Mouse (Mus musculus): Measurements from ENCODE around the gene Tdrkh. TPM values are rescaled to one million over a fixed set of nuclear protein-coding genes. Genes with fewer than 3 reads are reported as not detected.

Gene Tdrkh
- total and polyA plus RNA-seq, 2 experiments from 2014 or later, result 13.6 to 49.2 TPM

DNA sequence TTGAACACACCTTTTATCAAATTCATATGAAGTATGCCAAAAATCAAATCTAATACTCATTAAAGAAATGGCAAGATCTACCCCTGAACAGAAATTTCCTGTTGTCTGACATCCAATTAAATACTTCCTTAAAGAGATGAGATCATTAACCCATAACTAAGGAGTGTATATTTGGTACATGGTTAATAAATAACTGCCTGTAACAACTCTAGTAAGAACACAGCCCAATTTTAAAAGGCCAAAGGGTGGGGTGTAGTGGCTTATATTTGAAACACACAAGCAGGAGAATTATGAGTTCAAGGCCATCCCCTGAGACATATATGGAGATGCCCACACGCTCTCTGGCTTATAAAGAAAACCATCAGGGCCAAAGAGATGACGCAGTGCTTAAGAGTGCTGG is 36.3 kb downstream of the Tdrkh start:
- no peak for TF ChIP-seq CTCF (IDR thresholded peaks at IDR 0.05; ENCODE audit: low read depth)
- WGBS, result 88% methylated on average over 2 of the region's 2 CpGs
- no peak for DNase-seq
- no peak for ATAC-seq
- Histone ChIP-seq H3K27me3 (ENCODE audit: insufficient read depth, low read length) (no peaks in the 10 kb centered on the region), H3K4me3 (ENCODE audit: low read depth, low read length) (no peak overlapping the region), H3K9me3 (ENCODE audit: low read length) (no peaks in the 10 kb centered on the region), H3K36me3 (ENCODE audit: insufficient read depth) (peaks cover 44% of the 10 kb centered on the region), H3K9ac (no peak overlapping the region), H3K27ac (ENCODE audit: low read depth, low read length) (no peak overlapping the region), H3K4me2 (ENCODE audit: low read depth) (no peak overlapping the region), H3K4me1 (ENCODE audit: insufficient read depth) (no peaks in the 10 kb centered on the region)

DNA sequence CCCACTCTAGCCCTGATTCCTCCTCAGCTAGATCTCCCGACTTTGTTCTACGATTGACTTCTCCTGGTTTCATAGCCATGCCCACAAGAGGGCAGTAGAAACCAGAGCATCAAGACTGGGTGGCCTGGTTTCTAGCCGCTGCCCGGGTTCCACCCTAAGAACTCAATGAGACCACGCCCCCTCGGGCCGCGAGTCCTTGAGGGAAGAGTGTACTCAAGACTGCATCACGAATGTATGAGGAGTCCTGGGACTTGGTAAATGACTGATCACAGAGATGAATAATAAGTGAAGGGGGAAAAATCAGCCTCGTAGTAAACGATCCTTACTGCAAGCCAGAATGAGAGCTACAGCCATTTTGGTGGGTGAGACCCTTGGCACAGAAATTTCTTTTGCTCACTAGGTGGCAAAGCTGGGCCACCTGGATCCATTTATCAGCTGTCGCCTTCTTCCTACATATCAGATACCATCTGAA is 43.5 kb downstream of the Tdrkh start:
- peak; percentile 94 for ATAC-seq
- WGBS, result 1% methylated on average over 12 of the region's 12 CpGs

DNA sequence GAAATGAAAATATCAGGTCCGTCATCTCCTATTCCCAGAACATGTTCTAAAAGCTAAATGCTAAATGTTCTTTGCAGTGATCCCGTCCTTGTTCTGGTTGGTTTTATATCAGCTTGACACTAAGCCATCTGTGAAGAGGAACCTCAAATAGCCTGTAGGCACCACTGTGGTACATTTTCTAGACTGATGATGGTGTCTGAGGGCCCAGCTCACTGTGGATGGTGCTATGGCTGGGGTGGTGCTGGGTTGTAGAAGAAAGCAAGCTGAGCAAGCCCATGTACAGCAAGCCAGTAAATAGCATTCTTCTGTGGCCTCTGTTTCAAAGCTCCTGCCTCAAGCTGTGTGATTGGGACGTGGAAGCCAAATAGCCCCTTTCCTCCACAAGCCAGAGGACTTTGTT is 44.0 kb downstream of the Tdrkh start:
- peak overlapping the region; percentile 45; the same call in 1 of the 2 replicates for H3K4me2 ChIP-seq (ENCODE audit: low read depth)
- peak overlapping the region; percentile 64; the same call in 1 of the 2 replicates for H3K27ac ChIP-seq (ENCODE audit: low read depth, low read length)
- no peak for DNase-seq
- ATAC-seq, result peak; percentile 23
- TF ChIP-seq CTCF (IDR thresholded peaks at IDR 0.05; ENCODE audit: low read depth), result no peak
- no peaks in the 10 kb centered on the region for H3K4me1 ChIP-seq (ENCODE audit: insufficient read depth)
- 57% methylated on average over 3 of the region's 3 CpGs for WGBS
- no peak overlapping the region; the same call in 1 of the 2 replicates for H3K9ac ChIP-seq
- no peaks in the 10 kb centered on the region for H3K36me3 ChIP-seq (ENCODE audit: insufficient read depth)
- no peaks in the 10 kb centered on the region for H3K9me3 ChIP-seq (ENCODE audit: low read length)
- no peak overlapping the region for H3K4me3 ChIP-seq (ENCODE audit: low read depth, low read length)
- no peaks in the 10 kb centered on the region for H3K27me3 ChIP-seq (ENCODE audit: insufficient read depth, low read length)

More for the DNA sequence above, 43.5 kb downstream of the Tdrkh start:
- Histone ChIP-seq H3K27ac (ENCODE audit: low read depth, low read length) (peak overlapping the region; percentile 64; the same call in 1 of the 2 replicates), H3K27me3 (ENCODE audit: insufficient read depth, low read length) (no peaks in the 10 kb centered on the region), H3K4me2 (ENCODE audit: low read depth) (peak overlapping the region; percentile 45), H3K9ac (peak overlapping the region; percentile 44), H3K36me3 (ENCODE audit: insufficient read depth) (no peaks in the 10 kb centered on the region), H3K4me3 (ENCODE audit: low read depth, low read length) (peak overlapping the region; percentile 37), H3K4me1 (ENCODE audit: insufficient read depth) (no peaks in the 10 kb centered on the region), H3K9me3 (ENCODE audit: low read length) (no peaks in the 10 kb centered on the region)
- peak; percentile 96 for DNase-seq
- TF ChIP-seq CTCF (IDR thresholded peaks at IDR 0.05; ENCODE audit: low read depth), result peak; percentile 90

DNA sequence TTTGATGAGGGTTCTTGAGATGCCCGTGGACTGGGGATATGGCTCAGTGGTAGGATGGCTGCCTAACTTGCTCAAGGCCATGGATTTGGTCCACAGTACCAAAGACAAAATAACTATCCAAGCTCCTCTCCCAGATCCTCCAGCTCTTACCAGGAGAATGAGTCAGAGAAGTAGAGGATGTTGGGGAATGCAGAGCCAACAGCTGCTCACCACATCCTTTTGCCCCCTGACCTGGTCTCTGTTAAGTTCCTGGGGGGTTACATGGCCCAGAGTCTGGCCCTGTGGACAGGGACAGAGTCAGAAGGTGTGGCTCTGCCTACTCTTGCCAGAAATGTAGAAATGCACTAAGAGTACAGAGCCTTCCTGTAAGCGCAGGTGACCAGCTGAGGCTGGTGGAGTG is 46.8 kb downstream of the Tdrkh start:
- 92% methylated on average over 2 of the region's 2 CpGs for WGBS
- Histone ChIP-seq H3K4me2 (ENCODE audit: low read depth) (no peak overlapping the region), H3K9ac (no peak overlapping the region), H3K4me3 (ENCODE audit: low read depth, low read length) (no peak overlapping the region), H3K27me3 (ENCODE audit: insufficient read depth, low read length) (no peaks in the 10 kb centered on the region), H3K27ac (ENCODE audit: low read depth, low read length) (no peak overlapping the region), H3K36me3 (ENCODE audit: insufficient read depth) (no peaks in the 10 kb centered on the region), H3K9me3 (ENCODE audit: low read length) (no peaks in the 10 kb centered on the region), H3K4me1 (ENCODE audit: insufficient read depth) (peaks cover 14% of the 10 kb centered on the region)
- ATAC-seq (no peak), DNase-seq (no peak)
- no peak for TF ChIP-seq CTCF (IDR thresholded peaks at IDR 0.05; ENCODE audit: low read depth)

DNA sequence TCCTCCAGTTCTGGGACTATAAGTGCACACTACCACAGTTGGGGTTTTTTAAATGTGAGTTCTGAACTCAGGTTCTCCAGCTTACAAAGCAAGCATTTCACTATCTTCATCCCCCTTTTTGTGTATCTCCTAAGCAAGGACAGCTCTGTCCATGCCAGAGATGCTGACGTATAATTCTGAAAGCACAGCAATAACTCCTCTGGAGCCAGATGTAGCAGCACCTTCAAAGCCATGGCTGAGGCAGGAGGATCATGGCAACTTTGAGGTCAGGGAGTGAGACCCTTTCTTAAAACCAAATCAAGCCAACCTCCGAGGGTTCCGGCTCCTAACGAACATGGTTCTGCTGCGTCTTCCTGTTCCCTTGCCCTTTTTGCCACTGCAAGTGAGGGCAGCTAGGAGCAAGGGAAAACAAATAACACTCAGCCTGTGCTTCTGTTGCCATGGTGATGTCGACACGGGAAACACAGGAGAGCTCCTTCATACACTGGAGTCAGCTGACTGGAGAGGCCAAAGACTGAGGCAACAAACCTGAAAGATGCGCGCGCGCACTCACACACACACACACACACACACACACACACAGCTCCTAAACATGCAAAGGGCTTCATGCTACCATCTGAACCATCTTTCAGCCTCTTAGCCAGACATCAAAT is 51.0 kb downstream of the Tdrkh start:
- peak; percentile 72 for DNase-seq
- H3K4me2 ChIP-seq (ENCODE audit: low read depth), result no peak overlapping the region

DNA sequence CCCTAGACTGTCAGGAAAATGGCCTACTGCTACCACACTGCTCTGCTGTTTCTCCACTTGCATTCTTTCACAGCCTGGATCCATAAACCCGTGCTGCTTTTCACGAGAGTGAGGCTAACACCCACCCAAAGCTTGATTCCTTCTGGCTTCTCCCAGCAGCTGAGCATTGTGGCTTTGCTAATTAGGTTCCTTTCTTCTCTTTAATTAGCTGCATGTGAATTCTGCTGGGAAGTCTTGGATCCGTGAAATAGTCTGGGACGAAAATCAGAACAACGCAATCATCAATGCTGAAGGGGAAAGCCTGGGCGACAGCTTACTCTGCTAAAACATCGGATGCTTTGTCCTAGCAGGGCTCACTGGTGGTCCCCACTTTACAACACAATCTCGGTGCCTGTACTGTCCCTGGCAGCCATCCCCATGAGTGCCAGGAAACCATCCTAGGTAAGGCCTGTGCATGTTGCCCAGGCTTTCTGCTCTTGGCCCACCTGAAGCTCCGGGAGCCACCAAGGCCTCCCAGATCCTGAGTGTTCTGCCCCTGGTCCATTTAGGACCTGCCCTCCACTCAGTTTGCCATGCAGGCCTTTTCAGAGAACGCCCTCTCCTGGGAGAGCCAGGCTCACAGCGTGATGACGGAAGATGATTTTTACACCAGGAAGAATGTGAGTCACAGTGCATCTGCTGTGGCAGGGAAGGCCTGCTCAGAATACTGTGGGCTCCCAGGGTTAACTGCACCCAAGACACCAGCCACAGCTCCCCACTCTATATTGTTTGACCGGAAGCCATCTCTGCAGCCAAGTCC is 52.8 kb downstream of the Tdrkh start:
- Histone ChIP-seq H3K27ac (ENCODE audit: low read depth, low read length) (peak overlapping the region; percentile 95), H3K4me2 (ENCODE audit: low read depth) (no peak overlapping the region; the same call in 1 of the 2 replicates), H3K9me3 (ENCODE audit: low read length) (no peaks in the 10 kb centered on the region), H3K4me1 (ENCODE audit: insufficient read depth) (peaks cover 31% of the 10 kb centered on the region), H3K4me3 (ENCODE audit: low read depth, low read length) (no peak overlapping the region), H3K36me3 (ENCODE audit: insufficient read depth) (no peaks in the 10 kb centered on the region), H3K27me3 (ENCODE audit: insufficient read depth, low read length) (no peaks in the 10 kb centered on the region), H3K9ac (peak overlapping the region; percentile 37)
- WGBS, result 17% methylated on average over 13 of the region's 13 CpGs
- DNase-seq (peak; percentile 85), ATAC-seq (peak; percentile 91)
- peak; percentile 30; the same call in 1 of the 2 replicates for TF ChIP-seq CTCF (IDR thresholded peaks at IDR 0.05; ENCODE audit: low read depth)

More for the DNA sequence above, 51.0 kb downstream of the Tdrkh start:
- peak; percentile 73 for ATAC-seq
- Histone ChIP-seq H3K27ac (ENCODE audit: low read depth, low read length) (peak overlapping the region; percentile 95), H3K4me1 (ENCODE audit: insufficient read depth) (peaks cover 31% of the 10 kb centered on the region), H3K9ac (no peak overlapping the region), H3K27me3 (ENCODE audit: insufficient read depth, low read length) (no peaks in the 10 kb centered on the region), H3K36me3 (ENCODE audit: insufficient read depth) (no peaks in the 10 kb centered on the region), H3K9me3 (ENCODE audit: low read length) (no peaks in the 10 kb centered on the region), H3K4me3 (ENCODE audit: low read depth, low read length) (no peak overlapping the region)
- WGBS, result 19% methylated on average over 11 of the region's 11 CpGs
- no peak for TF ChIP-seq CTCF (IDR thresholded peaks at IDR 0.05; ENCODE audit: low read depth)

DNA sequence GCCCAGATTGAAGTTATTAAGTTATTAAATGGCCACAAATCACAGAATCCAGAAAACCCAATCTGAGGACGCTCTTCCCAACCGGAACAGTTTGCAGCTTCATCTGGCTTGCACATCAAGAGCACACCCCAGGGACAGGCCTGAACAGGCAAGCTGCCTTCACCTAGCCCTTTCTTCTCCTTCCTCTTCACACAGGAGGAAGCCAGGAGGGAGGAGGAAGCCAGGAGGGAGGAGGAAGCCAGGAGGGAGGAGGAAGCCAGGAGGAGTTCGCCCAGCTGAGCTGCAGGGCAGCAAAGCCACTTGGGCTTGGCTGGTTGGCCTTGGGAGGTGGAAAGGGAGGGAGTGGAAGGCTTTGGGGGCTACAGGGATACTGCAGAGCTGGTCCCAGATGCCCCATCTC is 55.9 kb downstream of the Tdrkh start:
- Histone ChIP-seq H3K4me1 (ENCODE audit: insufficient read depth) (peaks cover 41% of the 10 kb centered on the region), H3K4me2 (ENCODE audit: low read depth) (no peak overlapping the region), H3K4me3 (ENCODE audit: low read depth, low read length) (no peak overlapping the region), H3K9me3 (ENCODE audit: low read length) (no peaks in the 10 kb centered on the region), H3K27ac (ENCODE audit: low read depth, low read length) (no peak overlapping the region), H3K27me3 (ENCODE audit: insufficient read depth, low read length) (no peaks in the 10 kb centered on the region), H3K9ac (no peak overlapping the region), H3K36me3 (ENCODE audit: insufficient read depth) (no peaks in the 10 kb centered on the region)
- TF ChIP-seq CTCF (IDR thresholded peaks at IDR 0.05; ENCODE audit: low read depth), result no peak
- ATAC-seq (no peak), DNase-seq (no peak)
- WGBS, result 60% methylated on average over 3 of the region's 3 CpGs
